Mouse (Mus musculus) ES-Bruce4 (cell line): ENCODE results near the gene Kti12. TPM values are rescaled to one million over a fixed set of nuclear protein-coding genes. Genes with fewer than 3 reads are reported as not detected.

Experiments used
- H3K27ac ChIP-seq: 2 replicates; pipeline ENCODE4 v1.5.1; 2012; ENCODE audit warnings: low read length, inconsistent platforms; ENCODE audit not compliant: insufficient read depth
- H3K27me3 ChIP-seq: 2 replicates; pipeline ENCODE4 v1.6.1; 2012; ENCODE audit warnings: mild to moderate bottlenecking, low read length, inconsistent platforms; ENCODE audit not compliant: control insufficient read depth, poor library complexity, insufficient read depth, severe bottlenecking
- H3K36me3 ChIP-seq: 2 replicates; pipeline ENCODE4 v1.6.1; 2012; ENCODE audit warnings: inconsistent platforms, mild to moderate bottlenecking, low read length, moderate library complexity; ENCODE audit not compliant: control insufficient read depth, poor library complexity, insufficient read depth, severe bottlenecking
- H3K4me1 ChIP-seq: one replicate; pipeline ENCODE4 v1.8.1; 2011; ENCODE audit warnings: low read length; ENCODE audit not compliant: control insufficient read depth, insufficient read depth
- H3K4me3 ChIP-seq: 2 replicates; pipeline ENCODE4 v1.5.1; 2011; ENCODE audit warnings: low read depth, mild to moderate bottlenecking, low read length
- H3K9ac ChIP-seq: 2 replicates; pipeline ENCODE4 v1.6.1; 2012; ENCODE audit warnings: low read depth, mild to moderate bottlenecking, inconsistent platforms; ENCODE audit not compliant: poor library complexity, severe bottlenecking
- H3K9me3 ChIP-seq: replicated peaks from 2 replicates; pipeline ENCODE4 v1.6.1; 2012; ENCODE audit warnings: mild to moderate bottlenecking, low read length, inconsistent platforms; ENCODE audit not compliant: control insufficient read depth, poor library complexity, insufficient read depth, severe bottlenecking
- CTCF ChIP-seq: IDR thresholded peaks from one replicate; pipeline ENCODE4 v1.8.1; 2011; ENCODE audit warnings: low read depth, low read length
- EP300 ChIP-seq: IDR thresholded peaks from 2 replicates; pipeline ENCODE4 v1.6.1; 2011; ENCODE audit warnings: low read depth, low read length; ENCODE audit not compliant: insufficient read depth
- POLR2A ChIP-seq: IDR thresholded peaks from one replicate; pipeline ENCODE4 v1.8.1; 2011; ENCODE audit warnings: low read length; ENCODE audit not compliant: insufficient read depth
- polyA plus RNA-seq: library from polyadenylated mRNA; stranded (reverse); fragments of >200 nt; gene quantifications from 2 replicates; pipeline ENCODE4 v1.2.4, GENCODE M21; 2011; ENCODE audit warnings: low read depth; ENCODE audit not compliant: missing spikeins, insufficient read depth, insufficient read length

The Kti12 gene
- polyA plus RNA-seq, 1 experiment: 20.7 TPM

DNA sequence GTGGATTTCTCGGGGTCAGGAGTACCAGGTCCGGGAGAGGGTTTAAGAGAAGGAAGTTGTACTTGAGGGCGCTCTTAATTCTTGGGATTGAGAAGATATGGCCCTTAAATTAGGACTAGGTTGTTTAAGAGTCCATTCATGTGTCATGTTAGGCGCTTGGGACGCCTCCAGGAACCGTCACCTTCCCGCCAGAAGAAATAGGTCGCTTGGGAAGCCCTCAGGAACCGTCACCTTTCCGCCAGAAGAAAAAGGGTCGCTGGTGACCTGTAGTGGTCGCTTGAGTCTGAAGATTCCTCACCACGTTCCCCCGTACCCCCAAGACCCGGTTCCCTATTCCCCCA, 12.6 kb upstream of the Kti12 start:
- no peaks in the 10 kb centered on the region for H3K9me3 ChIP-seq
- peaks cover 5% of the 10 kb centered on the region; the same call in 1 of the 2 replicates for H3K36me3 ChIP-seq
- no peaks in the 10 kb centered on the region for H3K27me3 ChIP-seq
- TF ChIP-seq CTCF (no peak), POLR2A (no peak), EP300 (no peak)
- H3K27ac ChIP-seq: peak overlapping the region; percentile 97
- H3K4me1 ChIP-seq: no peaks in the 10 kb centered on the region
- peak overlapping the region; percentile 95 for H3K9ac ChIP-seq
- H3K4me3 ChIP-seq: peak overlapping the region; percentile 97

DNA sequence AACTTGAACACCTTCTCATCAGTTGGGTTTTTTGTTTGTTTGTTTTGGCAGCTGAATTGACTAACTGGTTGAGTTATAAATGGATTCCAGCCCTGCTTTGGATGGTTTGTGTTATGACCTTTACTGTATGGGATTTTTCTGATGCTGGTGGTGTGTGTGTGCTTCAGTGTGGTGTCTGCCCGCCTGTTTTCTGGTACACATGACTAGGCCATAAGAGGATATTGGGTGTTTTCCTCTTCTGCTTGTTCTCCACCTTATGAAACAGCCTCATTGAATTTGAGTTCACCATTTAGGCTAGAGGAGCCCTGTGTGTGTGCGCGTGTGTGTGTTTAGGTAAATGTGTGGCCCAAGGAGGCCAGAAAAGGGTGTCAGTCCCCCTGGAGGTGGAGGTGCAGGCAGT, 12.1 kb upstream of the Kti12 start:
- Histone ChIP-seq H3K27ac (peak overlapping the region; percentile 97), H3K36me3 (no peaks in the 10 kb centered on the region), H3K27me3 (no peaks in the 10 kb centered on the region), H3K9ac (peak overlapping the region; percentile 95), H3K9me3 (no peaks in the 10 kb centered on the region), H3K4me1 (no peaks in the 10 kb centered on the region), H3K4me3 (peak overlapping the region; percentile 97)
- no peak for TF ChIP-seq POLR2A
- no peak for TF ChIP-seq EP300
- TF ChIP-seq CTCF: no peak

DNA sequence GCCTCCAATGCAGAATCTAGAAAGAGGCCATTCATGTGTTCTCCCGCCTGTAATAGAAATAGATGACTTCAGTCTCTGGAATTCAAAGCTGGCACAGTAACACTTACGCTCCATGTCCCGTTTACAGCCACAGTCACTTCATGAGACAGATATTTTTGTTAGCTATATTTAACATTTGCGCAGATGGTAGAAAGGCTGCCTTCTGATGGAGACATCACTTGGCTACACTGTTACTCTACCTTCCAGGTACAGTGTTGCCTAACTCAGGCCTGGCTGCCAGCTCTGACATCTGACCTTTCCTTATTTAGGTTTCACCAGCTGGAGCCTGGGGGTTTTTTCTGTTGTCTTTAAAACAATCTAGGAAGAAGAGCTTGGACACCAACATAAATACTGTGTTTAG, 9.6 kb upstream of the Kti12 start:
- Histone ChIP-seq H3K4me3 (no peak overlapping the region), H3K27me3 (no peaks in the 10 kb centered on the region), H3K4me1 (peaks cover 2% of the 10 kb centered on the region), H3K9ac (no peak overlapping the region), H3K36me3 (no peaks in the 10 kb centered on the region), H3K27ac (no peak overlapping the region), H3K9me3 (no peaks in the 10 kb centered on the region)
- TF ChIP-seq EP300 (no peak), POLR2A (no peak), CTCF (no peak)

- no peak for TF ChIP-seq EP300
- no peak for TF ChIP-seq CTCF
- no peak for TF ChIP-seq POLR2A
- Histone ChIP-seq H3K4me1 (peaks cover 2% of the 10 kb centered on the region), H3K4me3 (no peak overlapping the region)
Observed at GRCm38 (mm10) chr4:108841920-108842578, 5.5 kb upstream of the Kti12 start.

DNA sequence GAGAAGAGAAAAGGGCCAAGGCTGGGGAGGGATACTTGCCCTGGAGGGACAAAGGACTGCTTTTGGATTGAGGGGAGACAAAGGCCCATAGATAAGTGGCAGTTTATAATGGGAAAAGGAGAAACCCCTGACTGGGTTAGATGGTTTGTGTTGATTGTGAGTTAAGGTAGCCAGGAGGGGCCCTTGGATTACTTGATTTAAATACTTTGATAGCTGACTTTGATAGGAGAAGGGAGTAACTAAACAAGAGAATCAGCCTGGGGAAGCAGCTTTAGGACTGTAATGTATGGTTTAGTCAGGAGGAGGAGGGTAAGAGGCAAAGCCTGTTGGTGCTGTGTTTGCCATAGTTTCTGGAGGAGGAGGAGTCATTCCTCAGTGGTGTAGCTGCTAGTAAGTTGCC, 4.2 kb upstream of the Kti12 start:
- Histone ChIP-seq H3K4me3 (no peak overlapping the region), H3K4me1 (peaks cover 2% of the 10 kb centered on the region), H3K9ac (peak overlapping the region; percentile 18; the same call in 1 of the 2 replicates), H3K9me3 (no peaks in the 10 kb centered on the region), H3K36me3 (no peaks in the 10 kb centered on the region), H3K27ac (peak overlapping the region; percentile 93), H3K27me3 (no peaks in the 10 kb centered on the region)
- TF ChIP-seq CTCF: no peak
- no peak for TF ChIP-seq POLR2A
- TF ChIP-seq EP300: 0 out of 2 replicates have a peak, but pooled peaks have one; percentile 18

More at GRCm38 (mm10) chr4:108841920-108842578, 5.5 kb upstream of the Kti12 start:
- no peaks in the 10 kb centered on the region for H3K9me3 ChIP-seq
- no peak overlapping the region for H3K9ac ChIP-seq
- peak overlapping the region; percentile 19; the same call in 1 of the 2 replicates for H3K27ac ChIP-seq
- H3K36me3 ChIP-seq: no peaks in the 10 kb centered on the region
- H3K27me3 ChIP-seq: no peaks in the 10 kb centered on the region

DNA sequence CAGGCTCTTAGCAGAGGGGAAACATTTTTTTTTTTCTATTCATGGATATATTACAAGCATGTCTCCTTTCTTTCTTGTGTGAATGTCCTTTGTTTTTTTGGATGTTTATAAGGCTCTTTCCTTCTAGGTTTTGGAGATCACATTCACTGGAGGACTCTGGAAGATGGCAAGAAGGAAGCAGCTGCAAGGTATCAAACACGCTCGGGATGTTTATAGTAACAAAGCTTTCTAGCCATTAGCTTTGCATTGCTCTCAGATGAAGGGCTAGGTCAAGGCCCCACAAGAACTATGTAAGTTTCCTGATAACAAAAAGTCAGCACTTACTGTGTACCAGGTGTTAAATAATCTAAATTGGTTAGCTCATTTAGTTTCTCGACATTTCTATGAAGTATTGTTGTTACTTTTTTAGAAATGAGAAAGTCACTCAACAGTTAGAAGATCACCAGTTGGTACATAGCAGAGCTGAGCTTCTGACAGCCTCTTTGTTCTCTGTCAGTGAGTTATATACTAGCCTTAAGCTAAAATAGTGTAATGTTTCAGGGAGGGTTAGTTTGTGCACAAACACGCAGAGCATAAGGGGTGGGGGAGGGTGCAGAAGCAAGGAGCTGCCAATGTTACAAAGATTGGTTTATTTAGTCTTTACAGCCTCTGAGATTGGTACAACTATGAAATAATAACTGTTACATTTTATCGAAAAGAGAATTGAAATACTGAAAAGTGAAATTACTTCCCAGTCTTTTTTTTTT, 1.6 kb upstream of the Kti12 start:
- no peaks in the 10 kb centered on the region for H3K9me3 ChIP-seq
- peaks cover 14% of the 10 kb centered on the region; the same call in 1 of the 2 replicates for H3K36me3 ChIP-seq
- peaks cover 2% of the 10 kb centered on the region for H3K4me1 ChIP-seq
- H3K27me3 ChIP-seq: no peaks in the 10 kb centered on the region
- H3K9ac ChIP-seq: no peak overlapping the region
- no peak overlapping the region for H3K27ac ChIP-seq
- H3K4me3 ChIP-seq: no peak overlapping the region
- TF ChIP-seq EP300: no peak
- TF ChIP-seq CTCF: no peak
- no peak for TF ChIP-seq POLR2A
